Mouse (Mus musculus) small intestine, adult 2 months (tissue): ENCODE measurements around the gene Spred1.

ENCODE experiments used
- CTCF ChIP-seq: fragments of 200-500 bp; IDR thresholded peaks from 2 replicates; pipeline ENCODE4 v1.5.1; 2012; ENCODE audit warnings: low read depth, mild to moderate bottlenecking, control low read depth, inconsistent platforms, low read length, moderate library complexity, mixed read lengths; ENCODE audit not compliant: insufficient replicate concordance, insufficient read length; ENCODE audit errors: extremely low read depth
- POLR2A ChIP-seq: fragments of 200-500 bp; IDR thresholded peaks from 2 replicates; pipeline ENCODE4 v1.6.1; 2012; ENCODE audit warnings: low read depth, mild to moderate bottlenecking, control low read depth, inconsistent platforms, low read length, moderate library complexity

GRCm38 (mm10) chr2:117109296-117109695 lies 11.9 kb upstream of the Spred1 start:
- no peak for TF ChIP-seq POLR2A
- TF ChIP-seq CTCF = no peak
